Mouse (Mus musculus) liver, adult 2 months (tissue): ENCODE results near the gene Tpte.

ENCODE experiments used
- CTCF ChIP-seq: fragments of 200-500 bp; IDR thresholded peaks from 2 replicates; pipeline ENCODE4 v1.5.1; 2011; ENCODE audit warnings: low read depth, low read length, control low read depth
- POLR2A ChIP-seq: fragments of 200-500 bp; IDR thresholded peaks from 2 replicates; pipeline ENCODE4 v1.6.1; 2011; ENCODE audit warnings: low read length, control low read depth; ENCODE audit not compliant: insufficient read depth; ENCODE audit errors: extremely low read depth

DNA sequence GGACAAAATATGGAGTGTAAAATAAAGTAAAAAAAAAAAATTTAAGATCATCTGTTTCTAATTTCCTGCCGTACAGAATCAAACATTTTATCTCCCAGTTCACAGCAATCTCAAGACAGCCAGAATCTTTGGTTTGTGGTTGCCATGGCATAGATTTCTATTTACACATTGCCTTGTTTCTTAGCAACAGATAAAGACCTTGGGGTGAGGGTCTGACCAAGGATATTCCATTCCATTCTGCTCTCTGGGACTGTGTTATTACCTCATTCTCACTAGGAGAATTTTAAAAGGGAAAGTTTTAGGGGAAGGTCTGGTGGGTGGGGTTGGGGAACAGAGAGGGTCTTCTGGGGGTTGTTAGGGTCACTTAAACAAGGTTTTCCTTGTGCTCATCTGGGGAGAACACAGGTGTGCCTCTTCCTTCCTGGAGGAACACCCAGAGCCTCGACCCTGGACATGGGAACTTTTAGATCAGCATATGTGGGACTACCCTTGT is at the start of gene Tpte:
- TF ChIP-seq CTCF (no peak), POLR2A (no peak)
